Mouse (Mus musculus) neural tube, embryonic 13.5 days (tissue): Measurements from ENCODE around the gene Ormdl3. TPM values are rescaled to one million over a fixed set of nuclear protein-coding genes. Genes with fewer than 3 reads are reported as not detected.
A peak's percentile ranks its signal among the peaks of the same experiment; 100 is the strongest.

ENCODE experiments used
- ATAC-seq: fragments of 200-750 bp; cut with Nextera tagmentation; 2 replicates; pipeline ENCODE4 v1.8.0; 2017; ENCODE audit warnings: low read depth, mild to moderate bottlenecking, moderate TSS enrichment, moderate library complexity
- H3K27ac ChIP-seq: fragments of 300-500 bp; sonication (generic); replicated peaks from 2 replicates; pipeline ENCODE4 v1.5.1; 2015; ENCODE audit warnings: moderate library complexity, mild to moderate bottlenecking, inconsistent platforms
- H3K27me3 ChIP-seq: fragments of 300-500 bp; sonication (generic); 2 replicates; pipeline ENCODE4 v1.6.1; 2015; ENCODE audit warnings: mild to moderate bottlenecking, inconsistent platforms
- H3K36me3 ChIP-seq: fragments of 300-500 bp; sonication (generic); 2 replicates; pipeline ENCODE4 v1.6.1; 2015; ENCODE audit warnings: mild to moderate bottlenecking, inconsistent platforms
- H3K4me1 ChIP-seq: fragments of 300-500 bp; sonication (generic); replicated peaks from 2 replicates; pipeline ENCODE4 v1.6.1; 2015; ENCODE audit warnings: inconsistent platforms
- H3K4me2 ChIP-seq: fragments of 300-500 bp; sonication (generic); 2 replicates; pipeline ENCODE4 v1.6.1; 2015; ENCODE audit warnings: inconsistent platforms, mild to moderate bottlenecking, moderate library complexity
- H3K4me3 ChIP-seq: fragments of 300-500 bp; sonication (generic); 2 replicates; pipeline ENCODE4 v1.5.1; 2015; ENCODE audit warnings: mild to moderate bottlenecking, inconsistent platforms
- H3K9ac ChIP-seq: fragments of 300-500 bp; sonication (generic); 2 replicates; pipeline ENCODE4 v1.6.1; 2015; ENCODE audit warnings: moderate library complexity, mild to moderate bottlenecking, inconsistent platforms
- H3K9me3 ChIP-seq: fragments of 300-500 bp; sonication (generic); 2 replicates; pipeline ENCODE4 v1.6.1; 2016; ENCODE audit warnings: inconsistent platforms
- WGBS: fragments of 180-500 bp; shearing (Covaris S2); methylation state at CpG from one replicate; pipeline ENCODE4 v1.1.7; 2015; 5-methylcytosine and 5-hydroxymethylcytosine counted together
- polyA plus RNA-seq: library from polyadenylated mRNA; unstranded; fragments of >200 nt; fragmentation: Nextera tagmentation; extraction: Ambion mirVana; gene quantifications from 2 replicates; pipeline ENCODE4 v1.2.1, GENCODE M21; 2015

Ormdl3 gene
- polyA plus RNA-seq, 1 experiment from 2014 or later = 78.0 TPM

GRCm38 (mm10) chr11:98587684-98588546 is 747 bp upstream of the Ormdl3 start:
- H3K27ac ChIP-seq = peak overlapping the region; percentile 67
- 6% methylated on average over 20 of the region's 20 CpGs for WGBS
- ATAC-seq = peak; percentile 34
- H3K36me3 ChIP-seq = peaks cover 10% of the 10 kb centered on the region
- H3K4me1 ChIP-seq = peaks cover 37% of the 10 kb centered on the region
- peak overlapping the region; percentile 90 for H3K9ac ChIP-seq
- H3K27me3 ChIP-seq = no peaks in the 10 kb centered on the region; the same call in 1 of the 2 replicates
- H3K9me3 ChIP-seq = no peaks in the 10 kb centered on the region
- peak overlapping the region; percentile 91 for H3K4me2 ChIP-seq
- peak overlapping the region; percentile 73 for H3K4me3 ChIP-seq

DNA sequence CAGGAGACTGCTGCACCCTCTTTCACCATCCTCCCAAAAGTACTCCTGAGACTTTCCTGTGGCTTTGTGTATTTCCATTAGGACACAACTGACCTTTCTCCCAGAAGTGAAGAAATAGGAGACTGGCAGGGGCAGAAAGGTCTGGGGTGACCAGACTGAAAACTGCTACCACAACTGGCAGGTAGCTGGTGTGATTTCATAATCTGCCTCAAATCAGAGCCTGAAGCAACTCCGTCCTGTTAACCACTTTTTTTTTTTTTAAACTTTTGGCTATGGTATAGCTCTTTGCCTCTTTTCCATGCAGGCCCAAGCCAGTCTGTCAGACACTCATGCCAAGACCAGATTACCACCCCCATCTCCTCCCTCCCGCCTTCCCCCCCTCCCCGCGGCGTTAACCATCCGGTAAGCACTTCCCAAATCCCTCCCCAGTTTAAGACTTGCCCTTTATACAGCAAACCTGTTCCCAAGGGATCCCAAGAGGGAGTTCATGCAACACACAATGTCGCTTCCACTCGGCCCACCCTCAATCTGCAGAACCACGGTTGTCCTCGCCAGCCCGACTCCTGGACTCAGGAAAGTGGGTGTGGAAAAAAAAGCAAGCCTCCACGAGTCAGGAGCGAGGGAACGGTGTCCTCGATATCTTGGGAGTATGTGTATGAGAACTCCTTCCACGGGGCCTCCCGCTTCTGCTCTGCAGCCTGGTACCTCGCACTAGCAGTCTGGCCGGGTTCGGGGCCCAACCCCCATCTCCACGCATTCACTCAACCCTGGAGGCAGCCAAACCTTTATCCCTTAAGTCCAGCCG is 879 bp downstream of the Ormdl3 start:
- no peaks in the 10 kb centered on the region; the same call in 1 of the 2 replicates for H3K27me3 ChIP-seq
- peak; percentile 66 for ATAC-seq
- 3% methylated on average over 22 of the region's 22 CpGs for WGBS

DNA sequence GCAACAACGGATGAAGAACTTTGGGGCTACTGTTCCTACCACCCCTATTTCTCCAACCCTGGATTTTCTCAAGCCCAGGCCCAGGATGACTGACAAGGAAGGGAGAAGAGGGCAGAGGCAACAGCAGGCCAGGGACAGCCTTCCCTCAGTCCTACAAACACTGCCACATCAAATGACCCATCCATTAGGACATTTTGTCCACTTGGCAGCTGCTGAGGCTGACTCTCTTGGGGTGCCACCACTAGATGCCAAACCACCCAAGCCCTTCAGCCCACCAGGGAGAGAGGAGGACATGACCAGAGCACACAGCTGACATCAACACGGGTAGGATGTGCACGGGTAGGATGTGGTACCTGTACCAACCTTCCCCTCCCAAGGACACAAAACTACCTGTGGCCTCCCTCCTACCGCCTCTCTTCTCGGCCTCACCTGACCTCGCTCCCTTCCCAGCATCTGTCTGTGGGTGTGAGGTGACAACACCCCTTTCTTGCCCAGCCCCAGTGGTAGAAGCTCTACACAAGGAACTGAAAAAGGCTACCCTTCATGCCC is 2.5 kb downstream of the Ormdl3 start:
- WGBS = 90% methylated on average over 6 of the region's 6 CpGs
- 0 out of 2 replicates have a peak overlapping the region, but pooled peaks have one; percentile 91 for H3K4me2 ChIP-seq
- H3K4me1 ChIP-seq = peaks cover 37% of the 10 kb centered on the region
- H3K9ac ChIP-seq = no peak overlapping the region
- ATAC-seq = no peak
- no peaks in the 10 kb centered on the region for H3K9me3 ChIP-seq
- no peaks in the 10 kb centered on the region for H3K27me3 ChIP-seq
- no peak overlapping the region for H3K4me3 ChIP-seq
- no peak overlapping the region for H3K27ac ChIP-seq
- peaks cover 38% of the 10 kb centered on the region for H3K36me3 ChIP-seq

More for the DNA sequence above, 879 bp downstream of the Ormdl3 start:
- peaks cover 37% of the 10 kb centered on the region for H3K4me1 ChIP-seq
- peak overlapping the region; percentile 90 for H3K9ac ChIP-seq
- no peaks in the 10 kb centered on the region for H3K9me3 ChIP-seq
- peak overlapping the region; percentile 91 for H3K4me2 ChIP-seq
- H3K36me3 ChIP-seq = peaks cover 26% of the 10 kb centered on the region
- H3K4me3 ChIP-seq = peak overlapping the region; percentile 73
- H3K27ac ChIP-seq = peak overlapping the region; percentile 86

DNA sequence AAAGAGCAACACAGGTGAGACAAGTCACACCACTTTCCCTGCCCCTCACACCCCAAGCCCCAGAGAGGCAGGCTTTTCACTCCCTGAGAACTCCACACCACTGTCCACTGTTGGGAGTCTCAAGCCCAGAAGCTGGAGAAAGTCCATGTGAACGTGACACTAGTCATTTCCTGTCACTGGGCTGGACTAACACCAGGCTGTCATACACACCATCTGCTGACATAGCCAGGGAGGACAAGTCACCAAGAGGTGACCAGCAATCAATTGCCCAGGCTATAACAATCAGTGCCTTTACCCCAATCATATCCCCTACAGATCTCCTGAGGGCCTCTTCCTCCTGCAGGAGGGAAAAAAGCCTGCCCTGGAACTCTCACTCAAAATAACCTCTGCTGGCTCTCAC is 3.0 kb downstream of the Ormdl3 start:
- no peak for ATAC-seq
- Histone ChIP-seq H3K4me3 (no peak overlapping the region), H3K9me3 (no peaks in the 10 kb centered on the region), H3K36me3 (peaks cover 41% of the 10 kb centered on the region), H3K27ac (no peak overlapping the region), H3K9ac (no peak overlapping the region), H3K27me3 (no peaks in the 10 kb centered on the region), H3K4me1 (peaks cover 37% of the 10 kb centered on the region), H3K4me2 (no peak overlapping the region)
- WGBS = 50% methylated on average over 1 of the region's 1 CpGs

GRCm38 (mm10) chr11:98583571-98583970 is 3.6 kb downstream of the Ormdl3 start:
- no peak overlapping the region for H3K4me3 ChIP-seq
- 38% methylated on average over 3 of the region's 3 CpGs for WGBS
- no peak overlapping the region for H3K27ac ChIP-seq
- H3K9ac ChIP-seq = no peak overlapping the region
- H3K36me3 ChIP-seq = peaks cover 41% of the 10 kb centered on the region
- H3K4me1 ChIP-seq = peaks cover 36% of the 10 kb centered on the region
- H3K4me2 ChIP-seq = no peak overlapping the region
- H3K9me3 ChIP-seq = no peaks in the 10 kb centered on the region
- no peaks in the 10 kb centered on the region for H3K27me3 ChIP-seq
- no peak for ATAC-seq

GRCm38 (mm10) chr11:98583265-98583552 is 4.0 kb downstream of the Ormdl3 start:
- Histone ChIP-seq H3K27ac (no peak overlapping the region), H3K9ac (no peak overlapping the region), H3K27me3 (no peaks in the 10 kb centered on the region), H3K36me3 (peaks cover 41% of the 10 kb centered on the region), H3K4me2 (no peak overlapping the region), H3K4me1 (peaks cover 33% of the 10 kb centered on the region), H3K4me3 (no peak overlapping the region), H3K9me3 (no peaks in the 10 kb centered on the region)
- no peak for ATAC-seq
- 97% methylated on average over 3 of the region's 3 CpGs for WGBS

DNA sequence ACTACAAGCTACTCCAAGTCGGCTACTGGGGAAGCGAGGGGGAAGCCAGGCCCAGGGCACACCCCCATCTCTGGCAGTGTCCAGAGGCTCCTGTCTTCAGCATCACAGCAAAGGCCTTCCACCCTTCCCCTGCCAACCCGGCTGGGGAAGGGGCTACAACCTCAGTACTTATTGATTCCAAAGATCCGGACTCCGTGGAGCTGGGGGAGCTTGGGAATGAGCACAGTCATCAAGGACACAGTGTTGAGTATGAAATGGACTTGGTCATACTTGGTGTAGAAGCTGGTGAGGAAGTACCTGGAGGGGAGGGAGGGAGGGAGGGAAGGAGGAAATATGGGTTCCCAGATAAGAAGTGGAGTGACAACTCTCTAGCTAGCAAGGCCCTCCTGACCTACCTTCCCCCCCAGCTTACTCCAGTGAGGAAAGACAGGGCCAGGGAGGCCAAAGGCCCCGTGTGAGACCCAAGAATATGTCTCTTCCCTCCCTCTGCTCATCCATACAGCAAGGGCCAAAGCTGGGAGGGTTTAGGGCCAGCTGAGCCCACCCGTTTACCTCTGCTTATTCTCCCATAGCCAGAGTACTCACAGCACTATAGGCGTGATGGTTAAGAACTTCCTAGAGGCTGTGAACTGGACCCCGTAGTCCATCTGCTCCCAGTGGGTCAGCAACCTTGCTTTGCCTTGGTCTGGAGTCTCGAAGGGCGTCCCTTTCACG is 4.5 kb downstream of the Ormdl3 start:
- Histone ChIP-seq H3K4me1 (peaks cover 28% of the 10 kb centered on the region), H3K27ac (no peak overlapping the region), H3K4me3 (no peak overlapping the region), H3K36me3 (peaks cover 41% of the 10 kb centered on the region), H3K4me2 (no peak overlapping the region), H3K9ac (no peak overlapping the region), H3K9me3 (no peaks in the 10 kb centered on the region), H3K27me3 (no peaks in the 10 kb centered on the region)
- WGBS = 92% methylated on average over 12 of the region's 12 CpGs
- no peak for ATAC-seq

GRCm38 (mm10) chr11:98582030-98582388 is 5.2 kb downstream of the Ormdl3 start:
- Histone ChIP-seq H3K4me2 (no peak overlapping the region), H3K27ac (no peak overlapping the region), H3K36me3 (peaks cover 41% of the 10 kb centered on the region), H3K9me3 (no peaks in the 10 kb centered on the region), H3K27me3 (no peaks in the 10 kb centered on the region), H3K4me1 (peaks cover 24% of the 10 kb centered on the region), H3K9ac (no peak overlapping the region), H3K4me3 (no peak overlapping the region)
- 91% methylated on average over 8 of the region's 8 CpGs for WGBS
- no peak for ATAC-seq

- H3K4me2 ChIP-seq = no peak overlapping the region
- peaks cover 22% of the 10 kb centered on the region for H3K4me1 ChIP-seq
- H3K36me3 ChIP-seq = peaks cover 41% of the 10 kb centered on the region
- H3K9ac ChIP-seq = no peak overlapping the region
- no peaks in the 10 kb centered on the region for H3K27me3 ChIP-seq
- H3K9me3 ChIP-seq = no peaks in the 10 kb centered on the region
- no peak for ATAC-seq
- 74% methylated on average over 17 of the region's 17 CpGs for WGBS
- H3K4me3 ChIP-seq = no peak overlapping the region
- no peak overlapping the region for H3K27ac ChIP-seq
These were observed 5.7 kb downstream of the Ormdl3 start for GRCm38 (mm10) chr11:98581286-98582029.

- 82% methylated on average over 16 of the region's 16 CpGs for WGBS
- Histone ChIP-seq H3K4me3 (no peak overlapping the region), H3K9ac (no peak overlapping the region), H3K36me3 (peaks cover 41% of the 10 kb centered on the region), H3K27ac (no peak overlapping the region), H3K4me1 (peaks cover 13% of the 10 kb centered on the region), H3K4me2 (no peak overlapping the region), H3K27me3 (no peaks in the 10 kb centered on the region), H3K9me3 (no peaks in the 10 kb centered on the region)
- peak; percentile 47; the same call in 1 of the 2 replicates for ATAC-seq
These were observed 6.7 kb downstream of the Ormdl3 start for GRCm38 (mm10) chr11:98580301-98581121.

DNA sequence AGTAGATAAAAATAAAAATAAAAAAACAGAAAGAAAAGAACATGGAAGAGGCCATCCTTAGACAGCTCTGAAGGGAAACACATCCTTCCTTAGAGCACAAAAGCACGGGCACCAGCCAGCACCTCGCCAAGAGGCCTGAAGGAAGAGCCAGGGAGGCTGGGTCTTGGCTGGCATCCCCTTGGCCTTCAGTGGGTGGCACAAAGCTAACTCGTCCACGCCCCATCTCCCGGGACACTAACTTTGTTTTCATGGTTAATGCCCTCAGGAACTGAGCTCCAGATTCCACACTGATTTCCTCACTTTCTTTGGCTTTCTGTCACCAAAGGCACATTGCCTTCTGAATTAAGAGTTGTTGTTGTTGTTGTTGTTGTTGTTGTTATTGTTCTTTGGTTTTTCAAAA is 9.4 kb downstream of the Ormdl3 start:
- ATAC-seq = no peak
- Histone ChIP-seq H3K4me1 (no peaks in the 10 kb centered on the region), H3K27ac (no peak overlapping the region), H3K36me3 (peaks cover 30% of the 10 kb centered on the region), H3K4me2 (no peak overlapping the region), H3K9me3 (no peaks in the 10 kb centered on the region), H3K9ac (no peak overlapping the region), H3K27me3 (no peaks in the 10 kb centered on the region), H3K4me3 (no peak overlapping the region)
- WGBS = 87% methylated on average over 5 of the region's 5 CpGs
